Mouse (Mus musculus): ENCODE measurements around the gene Acvrl1. TPM values are rescaled to one million over a fixed set of nuclear protein-coding genes. Genes with fewer than 3 reads are reported as not detected.

Acvrl1 gene
- total RNA-seq, 2 experiments from 2014 or later, result 19.1 to 26.1 TPM

GRCm38 (mm10) chr15:101189981-101190761, 61.8 kb downstream of the Acvrl1 start:
- no peak for DNase-seq (ENCODE audit: low spot score in 2 of 2)

GRCm38 (mm10) chr15:101190762-101191150, 62.4 kb downstream of the Acvrl1 start:
- DNase-seq (ENCODE audit: low spot score in 2 of 2), result no peak

GRCm38 (mm10) chr15:101191459-101192259, 63.3 kb downstream of the Acvrl1 start:
- DNase-seq (ENCODE audit: low spot score in 2 of 2), result peak; percentile 49 to 57

- DNase-seq (ENCODE audit: low spot score in 2 of 2), result no peak
Measured at GRCm38 (mm10) chr15:101192260-101192640, 63.9 kb downstream of the Acvrl1 start.

- DNase-seq (ENCODE audit: low spot score in 2 of 2), result no peak
Measured at GRCm38 (mm10) chr15:101192651-101193050, 64.3 kb downstream of the Acvrl1 start.

GRCm38 (mm10) chr15:101193971-101194370, 65.6 kb downstream of the Acvrl1 start:
- no peak for DNase-seq (ENCODE audit: low spot score in 2 of 2)

Small RNA genes lying within 50 kb of the gene (microRNA-seq; reads per million reads assigned to microRNA genes)
- 0 to 2.4 reads per million in 2 experiments for gene Mir6962 (ENCODE audit: borderline number of aligned reads in 2 of 2)

Other genes starting within 250 kb of the Acvrl1 start
- not detected for gene Gm47841, start 81.1 kb upstream of the Acvrl1 start, total RNA-seq (2021)
- 1 to 10 TPM; 4.7 to 7.1 TPM for gene Fignl2, start 50.0 kb upstream of the Acvrl1 start, total RNA-seq (2021)
- gene Ankrd33, start 12.8 kb upstream of the Acvrl1 start, total RNA-seq (2021), result under 1 TPM; 0.42 to 0.70 TPM
- gene Acvr1b, start 45.5 kb downstream of the Acvrl1 start, total RNA-seq (2021), result 1 to 10 TPM; 5.8 to 5.9 TPM
- 10 to 100 TPM; 16.3 to 19.8 TPM for gene Grasp, start 95.7 kb downstream of the Acvrl1 start, total RNA-seq (2021)
- gene Nr4a1, start 125.7 kb downstream of the Acvrl1 start, total RNA-seq (2021), result 100 to 1,000 TPM; 275 to 349 TPM
- gene Atg101, start 155.8 kb downstream of the Acvrl1 start, total RNA-seq (2021), result 10 to 100 TPM; 60.5 to 64.0 TPM
- gene 6030408B16Rik, start 164.7 kb downstream of the Acvrl1 start, total RNA-seq (2021), result under 1 TPM; 0.27 to 0.54 TPM
- gene Krt80, start 241.6 kb downstream of the Acvrl1 start, total RNA-seq (2021), result 1 to 10 TPM; 4.3 to 7.8 TPM

All from adrenal gland, adult 18-20 months (tissue).